Mouse (Mus musculus) right cerebral cortex, postnatal 10 days (tissue): ENCODE results near the gene Sae1.
"Not testable (repeated sequence)": the region's sequence is repeated elsewhere in the genome, so short reads cannot be mapped to it uniquely, and the experiment has no call there.

Source experiments
- DNase-seq, 2 experiments: peaks; one replicate each; pipeline ENCODE4 v3.0.0; 2021; ENCODE audit warnings: low spot score in 2 of 2

The Sae1 gene

GRCm38 (mm10) chr7:16402968-16403948 is 15.7 kb upstream of the Sae1 start:
- DNase-seq: no peak

GRCm38 (mm10) chr7:16402449-16402848 is 14.8 kb upstream of the Sae1 start:
- DNase-seq: no peak

DNA sequence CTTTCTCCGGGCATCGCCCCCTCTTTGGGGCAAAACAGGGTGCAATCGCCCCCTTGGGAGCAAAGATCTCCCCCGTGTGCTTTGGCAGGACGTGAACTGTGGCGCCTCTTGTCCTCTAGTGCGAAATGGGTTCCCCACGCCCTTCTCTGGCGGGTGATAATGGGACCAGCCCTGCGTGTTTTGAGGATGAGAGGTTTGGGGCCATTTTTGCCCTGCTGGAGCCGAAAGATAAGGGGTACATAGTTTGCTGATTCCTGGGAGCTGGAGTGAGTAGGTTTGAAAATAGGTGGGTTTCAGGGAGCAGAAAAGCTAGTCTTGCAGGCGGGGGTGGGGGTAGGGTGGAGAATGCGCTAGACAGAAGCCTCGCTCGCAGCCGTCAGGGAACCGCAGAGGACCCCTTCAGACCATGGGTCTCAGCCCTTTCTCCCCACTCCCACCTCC is 14.4 kb upstream of the Sae1 start:
- DNase-seq: peak; percentile 49 to 50

- DNase-seq: peak; percentile 92
Observed at GRCm38 (mm10) chr7:16400689-16401611, 13.3 kb upstream of the Sae1 start, which contains the start of gene Zc3h4. Gene Zc3h4, plus strand, starts transcription at chr7:16400910.

DNA sequence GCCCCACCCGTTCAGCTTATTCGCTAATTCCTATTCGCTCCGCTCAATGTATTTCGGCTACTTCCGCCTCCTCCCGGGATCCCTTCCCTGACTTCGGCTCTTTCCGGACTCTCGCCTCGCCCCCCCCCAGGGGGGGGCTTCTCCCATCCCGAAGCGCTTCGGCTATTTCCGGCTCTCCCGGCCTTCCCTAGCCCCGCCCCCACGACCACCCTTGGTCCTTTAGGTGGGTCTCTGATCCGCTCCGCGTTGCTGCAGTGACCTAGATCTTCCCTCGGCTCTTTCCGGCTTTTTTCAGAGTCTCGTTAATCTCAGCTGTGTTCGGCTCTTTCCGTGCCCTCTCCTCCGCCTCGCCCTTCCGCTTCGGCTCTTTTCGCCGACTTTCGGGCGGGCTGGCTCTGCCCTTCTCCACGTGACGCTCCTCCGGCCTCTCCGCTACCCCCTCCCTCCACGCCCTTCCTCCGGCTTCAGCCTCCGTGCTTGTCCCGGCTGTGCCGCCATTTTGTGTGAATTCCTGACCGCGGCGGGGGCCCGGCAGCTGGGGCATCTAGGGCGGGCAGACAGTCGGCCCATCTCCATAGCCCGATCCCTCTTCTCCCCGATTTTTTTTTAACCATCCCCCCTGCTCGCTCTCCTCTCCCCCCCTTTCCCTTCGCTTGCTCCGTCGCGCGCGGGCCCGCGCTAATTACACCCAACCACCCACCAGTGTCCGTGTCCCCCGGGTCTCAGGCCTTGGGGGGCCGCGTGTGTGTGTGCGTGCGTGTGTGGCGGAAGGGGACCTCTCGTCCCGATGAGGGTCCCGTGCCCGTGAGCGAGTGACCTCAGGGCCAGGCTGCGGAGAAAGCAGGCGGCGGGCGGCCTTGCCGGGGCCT is 12.4 kb upstream of the Sae1 start:
- peak; percentile 99 for DNase-seq

- DNase-seq: peak; percentile 93 to 94
Observed at GRCm38 (mm10) chr7:16399098-16399819, 11.7 kb upstream of the Sae1 start.

- peak in 1 of 2 experiments; percentile 50 for DNase-seq
Observed at GRCm38 (mm10) chr7:16398387-16399050, 10.9 kb upstream of the Sae1 start.

GRCm38 (mm10) chr7:16397465-16397864 is 9.9 kb upstream of the Sae1 start:
- DNase-seq: no peak

DNA sequence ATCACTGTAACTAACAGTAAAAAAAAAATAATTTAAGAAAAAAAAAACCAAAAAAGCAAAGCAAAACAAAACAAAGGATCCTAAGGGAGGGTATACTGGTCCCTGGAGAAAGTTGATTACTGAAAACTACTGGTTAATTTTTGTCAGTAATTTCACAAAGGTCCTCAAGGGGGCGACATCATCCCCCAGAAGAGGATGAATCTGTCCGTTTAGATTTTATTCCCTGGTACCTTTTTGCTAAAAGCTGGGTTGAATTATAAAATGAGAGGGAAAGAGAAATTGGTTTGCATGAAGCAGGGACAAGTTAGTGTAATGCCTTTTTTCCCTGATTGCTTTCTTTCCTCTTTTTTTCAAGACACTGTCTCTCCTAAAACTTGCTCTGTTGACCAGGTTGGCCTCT is 8.3 kb upstream of the Sae1 start:
- DNase-seq: peak in 1 of 2 experiments; percentile 52

DNA sequence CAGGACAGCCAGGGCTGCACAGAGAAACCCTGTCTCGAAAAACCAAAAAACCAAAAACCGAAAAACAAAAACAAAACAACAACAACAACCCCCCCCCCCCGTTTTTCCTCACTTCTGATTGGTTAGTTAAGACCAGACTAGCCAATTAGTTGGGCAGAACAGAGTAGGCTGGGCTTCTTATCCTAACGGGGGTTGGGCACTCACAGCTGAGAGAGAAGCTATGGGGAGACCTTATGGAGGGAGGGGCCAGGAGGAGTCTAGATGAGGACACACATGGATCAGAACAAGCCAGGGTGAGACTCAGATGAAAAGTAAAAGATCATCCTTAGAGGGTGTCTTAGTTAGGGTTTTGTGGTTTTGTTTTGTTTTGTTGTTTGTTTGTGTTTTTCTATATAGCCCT is 5.3 kb upstream of the Sae1 start:
- no peak for DNase-seq

- DNase-seq: not testable (repeated sequence)
Observed at GRCm38 (mm10) chr7:16389942-16390341, 2.3 kb upstream of the Sae1 start.

DNA sequence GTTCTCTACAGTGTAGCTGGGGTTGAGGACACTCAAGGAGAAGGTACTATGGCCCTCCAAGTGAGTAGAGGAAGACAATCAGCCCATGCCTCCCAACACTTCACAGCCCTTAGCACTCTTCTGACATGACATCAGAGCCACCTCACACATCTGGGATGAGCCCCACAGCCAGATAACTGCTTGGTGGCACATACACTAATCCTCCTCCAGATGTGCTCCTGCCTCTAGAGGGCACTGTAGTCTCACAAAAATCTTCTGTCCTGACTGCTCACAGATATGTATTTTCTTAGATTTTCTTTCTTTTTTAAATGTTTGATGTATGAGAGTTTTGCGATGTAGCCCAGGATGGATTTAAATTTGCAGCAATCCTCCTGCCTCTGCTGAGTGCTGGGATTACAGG is 11.1 kb downstream of the Sae1 start:
- peak in 1 of 2 experiments; percentile 35 for DNase-seq

GRCm38 (mm10) chr7:16374989-16375388 is 12.6 kb downstream of the Sae1 start:
- DNase-seq: no peak

- no peak for DNase-seq
Observed at GRCm38 (mm10) chr7:16373719-16374118, 13.9 kb downstream of the Sae1 start.

DNA sequence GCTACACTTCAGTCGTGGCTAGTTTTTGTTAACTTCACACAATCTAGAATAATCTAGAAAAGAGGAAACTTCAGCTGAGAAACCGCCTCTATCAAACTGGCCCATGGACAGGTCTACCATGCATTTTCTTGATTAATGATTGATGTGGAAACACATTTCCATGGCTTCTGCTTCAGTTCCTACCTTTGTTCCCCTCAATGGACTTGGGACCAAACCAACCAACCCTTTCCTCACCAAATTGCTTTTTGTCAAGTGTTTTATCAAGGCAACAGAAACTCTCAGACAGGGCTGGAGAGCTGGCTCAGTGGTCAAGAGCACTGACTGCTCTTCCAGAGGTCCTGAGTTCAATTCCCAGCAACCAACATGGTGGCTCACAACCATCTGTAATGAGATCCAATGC is 17.0 kb downstream of the Sae1 start:
- no peak for DNase-seq

DNA sequence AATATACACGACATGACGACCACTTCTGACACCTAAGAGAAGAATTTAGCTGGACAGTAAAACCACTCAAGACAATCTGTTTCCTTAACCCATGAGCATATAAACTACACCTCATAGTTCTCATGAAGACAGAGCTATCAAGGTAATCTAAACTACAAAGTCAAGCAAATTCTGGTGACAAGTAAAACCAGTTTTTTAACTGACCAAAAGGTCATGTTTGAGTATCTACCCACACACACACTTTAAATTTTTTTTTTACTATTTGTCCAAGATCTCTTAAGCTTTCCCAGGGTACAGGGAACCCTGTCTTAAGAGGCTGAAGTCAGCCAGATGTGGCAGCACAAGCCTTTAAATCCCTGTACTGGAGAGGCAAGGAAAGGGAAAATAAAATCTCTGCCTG is 18.8 kb downstream of the Sae1 start:
- DNase-seq: no peak

GRCm38 (mm10) chr7:16366669-16367068 is 20.9 kb downstream of the Sae1 start:
- no peak for DNase-seq

DNA sequence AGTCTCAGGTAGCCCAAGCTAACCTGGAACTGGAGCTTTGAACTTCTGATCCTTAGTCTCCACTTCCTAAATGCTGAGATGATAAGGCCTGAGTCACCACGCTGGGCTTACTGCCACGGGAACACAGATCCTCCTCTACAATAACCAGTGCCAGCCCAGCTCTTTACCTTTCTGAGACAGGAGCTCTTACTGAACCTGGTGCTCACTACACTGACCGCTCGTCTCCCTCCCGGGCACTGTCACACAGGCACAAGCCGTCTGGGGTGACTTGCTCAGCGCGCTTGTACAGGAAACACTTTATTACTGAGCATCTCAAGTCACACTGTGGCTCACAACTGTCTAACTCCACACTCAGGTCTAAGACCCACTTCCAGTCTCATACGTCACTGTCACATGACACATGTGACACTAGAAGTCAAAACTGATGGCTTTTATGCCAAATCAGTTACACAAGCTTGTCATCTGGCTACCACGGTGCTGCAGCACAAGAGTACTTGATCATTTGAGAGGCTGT is 21.4 kb downstream of the Sae1 start:
- no peak for DNase-seq

- no peak for DNase-seq
Observed at GRCm38 (mm10) chr7:16364901-16365500, 22.6 kb downstream of the Sae1 start.
